Mouse (Mus musculus) layer of hippocampus, adult 18-20 months (tissue): ENCODE measurements around the gene Trp53rkb. TPM values are rescaled to one million over a fixed set of nuclear protein-coding genes. Genes with fewer than 3 reads are reported as not detected.
"Not testable (repeated sequence)": the region's sequence is repeated elsewhere in the genome, so short reads cannot be mapped to it uniquely, and the experiment has no call there.

Experiments
- DNase-seq, 2 experiments: peaks; one replicate each; pipeline ENCODE4 v3.0.0; 2022; ENCODE audit warnings: low spot score in 2 of 2
- long read RNA-seq: library from polyadenylated mRNA; stranded (forward); transcript quantifications from one replicate; pipeline ENCODE4 v2.0.0, GENCODE M21; 2021
- total RNA-seq, 2 experiments: library from RNA; stranded (reverse); gene quantifications; 2 replicates each; pipeline ENCODE4 v1.2.3; 2021

The Trp53rkb gene
- 1 to 10 TPM; 4.5 to 5.2 TPM for total RNA-seq
- long read RNA-seq, full-length matches to known transcripts, result 10 of 10 reads
- long read RNA-seq, partial matches to known transcripts, result 0 of 10 reads
- long read RNA-seq, other reads (novel, unspliced or antisense), result 0 of 10 reads

DNA sequence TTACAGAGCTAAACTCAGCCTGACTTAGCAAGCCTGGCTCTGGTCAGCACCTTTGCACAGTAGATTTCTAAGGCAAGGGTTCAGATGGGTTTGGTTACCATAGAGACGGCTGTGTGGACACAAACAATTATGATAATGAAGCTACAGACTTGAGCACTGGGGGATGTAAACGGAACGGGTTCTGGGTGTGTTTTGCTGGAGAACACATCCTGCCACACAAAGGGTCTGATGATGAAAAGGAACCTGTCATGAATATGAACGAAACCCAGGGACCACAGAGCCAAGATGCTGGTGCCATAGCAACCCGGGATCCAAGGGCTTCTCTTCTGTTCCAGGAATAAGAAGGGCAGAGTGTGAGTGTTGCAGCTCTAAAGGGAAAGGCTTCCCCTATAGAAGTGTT, at the start of gene Trp53rkb:
Gene Trp53rkb (plus strand): TSS at position 177 of the 400 bp plus-strand sequence.
- DNase-seq, result no peak

DNA sequence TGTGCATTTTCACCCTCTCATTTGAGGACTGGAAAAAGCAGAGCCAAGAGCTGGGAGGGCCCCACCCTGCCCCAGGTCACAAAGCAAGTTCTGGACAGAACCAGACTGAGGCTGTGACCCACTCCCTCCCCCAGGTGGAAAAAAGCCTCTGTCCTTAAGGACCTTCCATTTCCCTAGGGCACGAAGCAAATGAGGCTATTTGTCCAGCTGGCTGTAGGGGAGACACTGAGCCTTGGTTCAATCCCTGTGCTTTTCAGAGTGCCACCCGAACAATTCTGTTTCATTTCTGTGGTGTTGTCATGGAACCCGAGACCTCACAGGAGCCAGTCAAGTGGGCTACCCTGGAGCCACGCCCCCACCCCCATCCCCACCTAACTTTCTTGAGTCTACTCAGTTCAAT, 48.8 kb upstream of the Trp53rkb start:
- no peak for DNase-seq

DNA sequence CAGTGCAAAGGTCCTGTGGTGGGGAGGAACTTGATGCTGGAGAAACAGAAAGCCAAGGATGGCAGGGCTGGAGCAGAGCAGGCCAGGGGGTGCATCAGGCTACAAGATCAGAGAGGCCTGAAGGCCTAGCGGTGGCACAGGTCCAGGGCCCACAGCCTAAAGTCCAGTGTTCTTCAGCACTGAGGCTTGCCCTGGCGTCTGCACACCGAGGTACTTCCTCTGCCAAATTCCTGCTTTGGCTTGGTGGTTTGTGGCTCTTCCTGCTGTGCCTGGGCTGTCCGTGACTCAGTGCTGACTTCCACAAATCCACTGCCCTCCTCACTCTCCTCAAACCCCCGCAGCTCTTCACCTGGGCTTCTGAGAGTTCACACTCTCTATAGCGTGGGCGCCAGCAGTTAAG, 47.9 kb upstream of the Trp53rkb start:
- DNase-seq, result no peak

DNA sequence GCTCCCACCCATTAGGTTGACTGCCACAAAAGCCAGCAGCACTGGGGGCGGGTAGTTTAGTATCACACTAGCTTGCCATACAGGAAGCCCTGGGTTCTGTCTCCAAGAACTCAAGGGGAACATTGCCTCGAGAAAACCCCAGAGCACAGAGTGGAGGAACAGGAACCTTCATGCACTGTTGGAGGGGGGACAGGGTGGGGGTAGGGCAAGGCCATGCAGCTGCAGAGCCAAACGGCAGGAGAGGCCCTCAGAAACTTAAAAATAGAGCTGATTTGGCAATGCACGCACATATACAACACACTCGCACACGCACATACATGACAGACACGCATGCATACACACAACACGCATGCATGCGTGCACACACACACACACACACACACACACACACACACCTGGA, 46.5 kb upstream of the Trp53rkb start:
- no peak for DNase-seq

DNA sequence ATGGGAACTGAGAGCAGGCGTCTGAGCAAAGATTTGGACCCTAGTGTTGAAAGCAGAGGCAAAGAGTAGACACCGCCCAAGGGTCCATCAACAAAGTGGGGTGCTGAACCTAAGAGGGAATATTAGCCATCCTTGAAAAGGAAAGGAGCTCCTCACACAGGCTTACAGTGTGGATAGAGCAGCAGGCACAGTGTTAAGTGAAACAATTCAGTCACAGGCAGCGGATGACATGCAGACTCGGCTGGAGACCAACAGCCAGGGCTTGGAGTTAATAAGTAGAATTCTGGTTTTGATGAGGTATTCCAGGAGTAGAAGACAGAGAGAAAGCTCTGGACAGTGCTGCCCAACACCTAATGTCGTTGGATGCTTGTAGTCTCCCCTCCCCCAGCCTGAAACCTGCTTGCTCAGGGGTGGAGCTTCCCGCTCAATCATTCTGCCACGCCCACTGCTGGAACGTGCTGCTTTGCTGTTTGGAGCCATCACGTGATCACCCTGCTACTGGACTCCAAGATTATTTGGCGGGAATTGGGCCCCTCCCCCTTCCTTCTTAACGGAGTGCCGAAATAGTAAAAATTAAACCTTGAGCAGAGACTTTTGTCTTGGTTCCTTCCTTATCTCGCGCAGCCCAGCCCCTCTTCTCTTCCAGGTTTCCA, 45.9 kb upstream of the Trp53rkb start:
- not testable (repeated sequence) for DNase-seq

DNA sequence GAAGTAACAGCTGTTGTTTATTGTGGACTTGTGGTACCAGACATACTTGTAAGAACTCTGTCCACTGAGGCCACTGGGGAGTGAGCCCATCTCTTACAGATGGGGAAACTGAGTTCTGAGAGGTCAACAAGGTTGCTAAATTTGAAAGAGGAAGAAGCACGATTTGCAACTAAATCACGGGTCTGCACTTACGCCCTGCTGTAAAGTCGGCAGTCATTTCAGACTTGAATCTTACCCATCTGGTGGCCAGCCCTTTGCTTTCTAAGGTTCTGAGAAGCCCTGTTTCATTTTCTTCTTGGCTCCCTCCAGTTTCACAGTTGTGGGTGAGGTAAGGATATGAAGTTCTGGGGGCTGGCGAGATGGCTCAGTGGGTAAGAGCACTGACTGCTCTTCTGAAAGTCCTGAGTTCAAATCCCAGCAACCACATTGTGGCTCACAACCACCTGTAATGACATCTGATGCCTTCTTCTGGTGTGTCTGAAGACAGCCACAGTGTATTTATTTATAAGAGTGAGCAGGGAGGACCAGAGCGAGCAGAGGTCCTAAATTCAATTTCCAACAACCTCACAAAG, 41.6 kb upstream of the Trp53rkb start:
- no peak for DNase-seq

DNA sequence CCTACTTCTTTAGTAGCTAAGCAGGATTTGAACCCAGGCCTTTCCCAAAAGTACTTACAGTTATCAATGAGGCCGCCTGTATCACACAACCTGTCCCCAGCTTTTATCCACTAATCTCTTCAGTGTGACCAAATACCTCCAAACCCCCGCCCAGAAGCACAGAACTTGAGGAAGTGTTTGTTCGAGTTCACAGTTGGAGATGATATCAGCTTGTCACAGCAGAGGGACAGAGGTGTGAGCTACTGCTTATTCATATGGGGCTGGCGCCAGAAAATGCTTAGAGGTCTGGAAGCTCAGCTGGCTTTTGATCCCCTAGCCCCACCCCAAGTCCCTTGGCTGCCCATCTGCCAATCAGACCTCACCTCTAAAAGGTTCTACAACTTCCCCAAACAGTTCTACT, 38.1 kb upstream of the Trp53rkb start:
- DNase-seq, result no peak

DNA sequence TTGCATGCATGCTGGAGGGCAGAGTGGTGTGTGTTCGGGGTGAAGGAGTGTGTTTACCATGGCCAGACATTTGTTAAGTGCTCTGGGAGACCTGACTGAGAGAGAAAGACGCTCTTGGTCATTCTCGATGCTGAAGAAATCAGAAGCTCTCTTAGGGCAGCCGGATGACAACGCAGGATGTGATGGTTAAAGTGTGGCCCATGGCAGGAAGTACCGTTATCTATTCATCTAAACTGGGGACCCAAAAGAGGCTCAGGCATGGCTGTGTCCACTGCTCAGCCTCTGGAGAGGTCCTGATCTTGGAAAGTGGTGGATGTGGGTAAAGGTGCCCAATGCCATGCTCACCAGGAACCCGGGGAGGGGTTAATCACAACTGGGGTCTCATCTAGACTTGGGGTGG, 37.6 kb upstream of the Trp53rkb start:
- no peak for DNase-seq

DNA sequence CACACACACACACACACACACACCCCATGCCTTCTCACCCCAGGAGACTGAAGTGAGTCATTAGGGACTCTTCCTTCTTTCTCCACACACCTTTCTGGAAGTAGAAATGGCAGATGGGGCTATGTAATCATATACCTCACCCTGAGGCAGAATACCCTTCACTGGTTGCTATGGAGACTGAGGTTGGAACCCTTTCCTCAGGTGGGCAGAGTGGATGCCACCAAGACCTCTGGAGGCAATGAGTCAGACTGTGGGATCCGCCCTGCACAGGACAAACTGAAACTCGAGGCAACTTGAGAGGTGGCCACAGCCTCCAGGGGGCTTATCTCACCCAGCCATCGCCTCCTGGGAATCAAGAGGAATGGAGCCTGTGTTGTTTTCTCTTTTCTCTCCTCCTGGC, 34.4 kb upstream of the Trp53rkb start:
- no peak for DNase-seq

DNA sequence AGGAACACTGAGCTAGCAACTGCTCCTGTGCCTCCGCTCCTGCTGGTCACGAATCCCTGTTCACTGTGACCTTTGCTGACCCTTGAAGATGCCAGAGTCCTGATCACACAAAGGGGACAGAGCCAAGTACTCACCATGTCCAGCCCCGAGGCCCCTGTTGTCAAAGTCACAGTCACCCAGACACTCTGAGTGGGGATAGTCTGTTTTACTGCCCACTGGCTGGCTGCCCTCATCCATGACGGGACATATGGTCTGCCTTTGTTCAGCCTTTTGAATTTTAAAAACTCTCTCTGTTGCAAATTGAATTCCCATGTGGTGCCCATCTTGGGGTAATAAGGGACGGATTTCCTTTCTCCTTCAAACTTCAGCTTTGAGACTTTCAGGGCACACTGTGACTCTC, 28.3 kb upstream of the Trp53rkb start:
- no peak for DNase-seq

DNA sequence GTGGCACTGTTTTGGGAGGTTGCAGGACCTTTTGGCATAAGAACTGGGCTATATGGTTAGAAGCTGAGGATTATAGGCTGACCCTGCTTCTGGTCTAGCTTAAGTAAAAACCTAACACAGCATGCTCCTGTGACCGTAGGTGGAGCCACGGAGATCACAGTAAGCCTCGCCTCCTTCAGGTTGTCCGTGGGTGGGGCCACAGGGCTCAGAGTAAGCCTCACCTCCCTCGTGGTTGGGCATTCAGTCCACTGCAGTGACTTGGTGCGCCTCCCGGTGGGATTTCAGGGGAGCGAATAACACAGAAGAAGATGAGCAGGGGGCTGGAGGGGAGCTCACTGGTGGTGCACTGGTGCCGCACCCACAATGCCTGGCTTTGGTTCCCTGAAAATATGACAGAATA, 24.7 kb upstream of the Trp53rkb start:
- no peak for DNase-seq

DNA sequence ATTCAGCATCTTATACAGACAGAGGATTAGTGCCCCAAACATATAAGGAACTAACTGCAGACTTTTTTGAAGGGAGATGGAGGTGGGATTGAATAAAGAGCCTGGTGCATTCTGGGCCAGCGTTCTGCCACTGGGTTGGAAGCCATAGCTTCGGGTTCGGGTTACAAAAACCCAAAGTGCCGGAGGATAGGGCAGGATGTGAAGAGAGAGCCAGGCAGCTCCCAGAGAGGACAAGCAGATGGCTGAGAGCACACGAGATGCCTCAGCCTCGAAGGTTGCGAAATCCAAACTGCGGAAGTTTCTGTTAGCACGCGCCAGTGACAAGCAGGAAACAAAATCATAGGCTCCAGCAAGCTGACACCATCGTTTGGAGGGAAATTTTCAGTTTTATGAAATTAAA, 20.9 kb upstream of the Trp53rkb start:
- DNase-seq, result no peak

DNA sequence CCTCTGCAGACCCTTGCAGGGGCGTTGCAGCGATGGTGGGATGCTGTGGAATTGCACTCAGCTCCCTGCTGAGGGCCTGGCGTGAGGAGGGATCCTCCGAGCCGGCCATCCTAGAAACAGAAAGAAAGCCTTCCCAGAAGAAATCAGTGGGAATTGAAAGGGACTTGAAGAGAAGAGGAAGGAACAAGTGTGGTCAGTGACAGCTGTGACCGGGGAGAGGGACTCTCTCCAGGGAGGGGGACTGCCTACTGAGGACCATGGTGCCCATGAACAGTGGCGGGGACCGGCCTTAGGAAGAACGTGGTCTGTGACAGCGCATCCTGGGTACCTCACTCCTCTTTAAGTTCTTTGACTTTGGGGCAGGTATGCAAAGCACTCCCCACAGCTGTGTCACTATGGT, 18.7 kb upstream of the Trp53rkb start:
- no peak for DNase-seq

DNA sequence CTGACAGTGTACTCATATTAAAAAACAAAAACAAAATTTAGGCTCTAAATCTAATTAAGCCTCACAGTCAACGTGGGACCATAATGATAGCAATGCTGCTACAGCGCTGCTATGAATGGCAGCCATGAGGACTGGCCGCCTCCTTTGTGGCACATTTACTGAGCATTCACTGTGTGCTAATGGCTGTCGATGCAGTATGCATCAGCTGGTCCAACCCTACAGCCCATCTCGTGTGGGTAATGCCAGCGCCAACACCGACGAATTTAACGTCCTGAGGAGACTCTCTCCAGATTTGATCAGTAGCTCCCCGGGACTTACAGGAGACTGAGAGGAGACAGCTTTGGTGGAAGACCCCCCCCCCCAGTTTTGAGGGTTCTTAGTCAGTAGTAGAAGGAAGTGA, 18.1 kb upstream of the Trp53rkb start:
- no peak for DNase-seq

DNA sequence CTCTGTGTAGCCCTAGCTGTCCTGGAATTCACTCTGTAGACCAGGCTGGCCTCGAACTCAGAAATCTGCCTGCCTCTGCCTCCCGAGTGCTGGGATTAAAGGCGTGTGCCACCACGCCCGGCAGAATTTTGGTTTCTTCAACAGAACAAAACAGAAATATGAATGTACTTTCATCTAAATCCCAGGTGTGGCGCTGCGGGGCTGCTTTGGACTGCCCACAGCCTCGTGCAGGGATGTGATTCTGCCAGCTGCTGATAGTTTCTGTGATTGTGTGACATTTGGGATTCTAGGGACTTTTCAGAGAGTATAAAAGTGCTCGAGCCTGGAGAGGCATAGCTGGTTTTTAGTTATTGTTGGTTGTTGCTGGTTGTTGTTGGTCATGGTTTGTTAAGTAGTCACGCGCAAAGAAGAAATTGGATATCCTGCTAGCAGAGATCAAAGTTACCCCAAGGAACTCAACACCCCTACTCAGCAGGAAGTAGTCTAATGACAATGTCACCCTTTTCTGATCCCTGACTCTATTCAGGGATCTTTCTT, 16.9 kb upstream of the Trp53rkb start:
- no peak for DNase-seq

DNA sequence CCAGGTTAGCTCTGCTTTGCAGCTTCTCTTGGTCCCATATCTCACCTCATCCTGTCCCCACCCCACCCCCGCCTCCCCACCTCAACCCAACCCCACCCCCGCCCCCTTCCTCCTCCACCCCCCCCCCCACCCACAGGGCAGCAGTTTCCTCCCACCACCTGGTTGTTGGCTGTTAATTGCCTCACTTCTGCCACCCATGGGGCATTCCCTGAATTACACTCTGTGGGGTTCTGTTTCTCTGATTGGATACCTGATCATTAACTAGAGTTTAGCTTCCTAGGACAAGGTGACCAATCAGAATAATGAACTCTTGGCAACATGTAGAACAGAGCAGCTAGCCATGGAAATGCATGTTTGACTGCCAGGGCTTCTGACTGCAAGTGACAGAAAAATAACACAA, 16.1 kb upstream of the Trp53rkb start:
- DNase-seq, result no peak

DNA sequence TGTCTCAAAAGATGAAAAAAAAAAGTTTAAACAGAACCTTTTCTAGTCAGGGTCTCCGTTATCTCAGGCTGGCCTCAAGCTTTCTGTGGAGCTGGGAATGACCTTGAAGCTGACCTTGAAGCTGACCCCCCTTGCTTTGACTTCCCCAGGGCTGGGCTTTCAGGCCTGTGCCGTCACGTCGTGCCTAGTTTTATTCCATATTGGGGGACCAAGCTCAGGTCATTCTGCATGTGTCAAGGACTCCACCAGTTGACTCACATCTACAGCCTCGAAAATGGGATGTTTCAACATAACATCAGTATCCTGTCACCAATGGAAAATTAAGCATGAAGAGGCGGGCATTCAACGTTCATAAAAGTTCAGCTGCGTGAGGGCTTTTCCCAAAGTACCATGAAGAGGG, 12.4 kb upstream of the Trp53rkb start:
- no peak for DNase-seq

DNA sequence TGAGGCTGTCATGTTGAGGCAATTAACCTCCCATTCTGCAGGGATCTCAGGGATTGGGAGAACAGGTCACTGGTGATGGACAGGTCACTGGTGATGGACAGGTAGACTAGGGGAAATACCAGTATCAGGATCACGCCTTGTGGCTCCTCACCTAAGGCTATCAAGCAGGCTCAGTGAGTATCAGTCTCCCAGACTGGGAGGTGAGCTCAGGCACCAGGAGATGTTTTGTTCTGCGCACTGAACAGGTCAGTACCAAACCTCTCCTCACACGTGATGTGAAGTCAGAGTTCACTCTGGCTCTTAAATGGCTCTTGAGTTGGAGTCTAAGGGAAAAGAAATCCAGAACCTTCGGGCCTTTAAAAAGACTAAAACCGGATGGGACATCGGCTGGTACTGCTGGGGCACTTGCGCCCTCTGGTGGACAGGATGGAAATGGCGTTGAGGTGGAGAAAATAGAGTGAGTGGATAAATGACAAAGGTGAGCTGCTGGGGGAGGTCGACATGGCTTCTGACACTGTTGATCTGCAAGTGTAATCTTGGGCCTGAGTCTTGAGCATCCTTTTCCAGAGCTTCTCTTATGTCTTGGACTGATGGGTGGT, 11.3 kb upstream of the Trp53rkb start:
- peak in 1 of 2 experiments; percentile 87 for DNase-seq

DNA sequence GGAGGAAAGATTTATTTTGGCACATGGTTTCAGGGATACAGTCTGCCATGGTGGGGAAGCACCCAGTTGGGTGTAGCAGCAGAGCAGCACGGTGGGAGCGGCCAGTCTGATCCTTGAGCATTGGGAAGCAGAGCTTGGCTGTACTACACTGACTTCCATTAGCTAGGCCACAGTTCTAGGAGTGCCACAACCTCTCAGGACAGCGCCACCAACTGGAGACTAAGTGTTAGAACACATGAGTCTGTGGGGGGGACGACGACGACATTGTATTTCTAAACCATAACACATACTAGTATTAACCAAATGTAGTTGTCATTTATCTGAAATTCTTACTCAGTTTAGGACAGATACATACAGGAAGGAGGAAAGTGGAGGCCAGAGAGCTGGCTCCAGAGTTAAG, 8.0 kb upstream of the Trp53rkb start:
- no peak for DNase-seq

DNA sequence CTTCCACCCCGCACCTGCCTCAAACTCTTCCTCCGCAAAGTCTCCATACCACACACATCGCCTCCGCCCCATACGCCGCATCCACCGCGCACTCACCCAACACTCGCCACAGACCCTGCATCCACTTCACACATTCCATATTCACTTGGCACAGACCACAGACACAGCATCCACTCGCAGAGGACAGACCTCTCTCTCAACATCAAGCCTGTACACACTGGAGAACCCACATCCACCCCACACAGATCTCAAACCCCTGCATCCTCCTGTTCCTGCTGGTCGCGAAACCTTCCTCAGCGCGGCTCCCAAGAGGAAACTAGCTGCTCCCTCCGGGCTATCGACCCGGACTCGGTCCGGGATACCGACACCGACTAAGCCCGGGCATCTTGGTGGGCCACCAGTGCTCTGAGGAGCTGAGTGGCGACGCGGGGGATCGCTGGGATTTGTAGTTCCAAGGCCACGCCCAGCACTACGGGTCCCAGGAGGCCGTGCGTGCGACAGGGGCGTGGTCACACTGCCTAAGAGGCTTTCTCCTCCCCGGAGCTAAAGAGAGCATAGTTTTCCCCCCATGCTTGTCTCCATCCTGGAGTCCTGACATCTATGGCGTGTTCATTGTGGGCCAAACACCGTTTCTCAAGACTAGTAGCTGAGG, 5.9 kb upstream of the Trp53rkb start:
- DNase-seq, result peak; percentile 87 to 98

DNA sequence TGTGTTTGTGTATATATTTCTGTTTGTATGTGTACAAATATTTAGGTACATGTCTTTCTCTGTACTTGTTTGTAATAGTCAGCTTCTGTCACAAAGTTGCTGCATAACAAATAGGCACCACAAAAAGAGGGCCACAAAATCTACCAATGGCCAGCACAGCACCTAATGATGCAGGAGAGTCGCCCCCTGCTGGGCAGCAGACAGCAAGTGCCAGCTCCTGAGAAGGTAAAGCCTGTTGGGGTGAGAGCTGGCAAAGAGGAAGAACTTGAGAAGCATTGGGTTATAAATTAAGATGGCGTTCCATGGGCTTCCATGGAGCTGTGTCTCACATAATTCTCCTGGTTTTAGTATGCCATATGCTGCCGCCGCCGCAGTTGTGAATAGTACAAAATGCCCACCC, 593 bp upstream of the Trp53rkb start:
- DNase-seq, result no peak
